Mouse (Mus musculus) induced T-regulatory cell, adult 2 months (primary cell): ENCODE results near the gene Dgkh.

Experiments
- DNase-seq: peaks from one replicate; pipeline ENCODE4 v3.0.0-alpha.2; 2012; ENCODE audit warnings: low read depth

Gene Dgkh

GRCm38 (mm10) chr14:78674606-78675005 lies 58.0 kb downstream of the Dgkh start:
- no peak for DNase-seq

GRCm38 (mm10) chr14:78669986-78670385 lies 62.6 kb downstream of the Dgkh start:
- DNase-seq, result peak; percentile 44

- peak; percentile 91 for DNase-seq
Observed at GRCm38 (mm10) chr14:78668291-78668690, 64.3 kb downstream of the Dgkh start.

GRCm38 (mm10) chr14:78667763-78668162 lies 64.8 kb downstream of the Dgkh start:
- no peak for DNase-seq

- DNase-seq, result no peak
Observed at GRCm38 (mm10) chr14:78662641-78663040, 69.9 kb downstream of the Dgkh start.

GRCm38 (mm10) chr14:78661462-78661861 lies 71.1 kb downstream of the Dgkh start:
- no peak for DNase-seq

- DNase-seq, result no peak
Observed at GRCm38 (mm10) chr14:78658697-78659096, 73.9 kb downstream of the Dgkh start.

- no peak for DNase-seq
Observed at GRCm38 (mm10) chr14:78656832-78657626, 75.5 kb downstream of the Dgkh start.

- DNase-seq, result no peak
Observed at GRCm38 (mm10) chr14:78654939-78655556, 77.5 kb downstream of the Dgkh start.

GRCm38 (mm10) chr14:78654196-78654595 lies 78.4 kb downstream of the Dgkh start:
- no peak for DNase-seq

GRCm38 (mm10) chr14:78653333-78653732 lies 79.2 kb downstream of the Dgkh start:
- DNase-seq, result peak; percentile 42

GRCm38 (mm10) chr14:78651696-78652095 lies 80.9 kb downstream of the Dgkh start:
- no peak for DNase-seq

- DNase-seq, result no peak
Observed at GRCm38 (mm10) chr14:78650379-78651095, 82.0 kb downstream of the Dgkh start.

GRCm38 (mm10) chr14:78649525-78650274 lies 82.9 kb downstream of the Dgkh start:
- DNase-seq, result no peak

GRCm38 (mm10) chr14:78645622-78646021 lies 87.0 kb downstream of the Dgkh start:
- no peak for DNase-seq

- DNase-seq, result no peak
Observed at GRCm38 (mm10) chr14:78641314-78641713, 91.3 kb downstream of the Dgkh start.

GRCm38 (mm10) chr14:78639691-78640090 lies 92.9 kb downstream of the Dgkh start:
- no peak for DNase-seq

- DNase-seq, result no peak
Observed at GRCm38 (mm10) chr14:78635612-78636400, 96.8 kb downstream of the Dgkh start.

- DNase-seq, result no peak
Observed at GRCm38 (mm10) chr14:78632747-78633146, 99.8 kb downstream of the Dgkh start.

GRCm38 (mm10) chr14:78630923-78631875 lies 101.4 kb downstream of the Dgkh start:
- no peak for DNase-seq
